14 mouse cellular contexts compared by ENCODE assay signal in the genomic region with DNA sequence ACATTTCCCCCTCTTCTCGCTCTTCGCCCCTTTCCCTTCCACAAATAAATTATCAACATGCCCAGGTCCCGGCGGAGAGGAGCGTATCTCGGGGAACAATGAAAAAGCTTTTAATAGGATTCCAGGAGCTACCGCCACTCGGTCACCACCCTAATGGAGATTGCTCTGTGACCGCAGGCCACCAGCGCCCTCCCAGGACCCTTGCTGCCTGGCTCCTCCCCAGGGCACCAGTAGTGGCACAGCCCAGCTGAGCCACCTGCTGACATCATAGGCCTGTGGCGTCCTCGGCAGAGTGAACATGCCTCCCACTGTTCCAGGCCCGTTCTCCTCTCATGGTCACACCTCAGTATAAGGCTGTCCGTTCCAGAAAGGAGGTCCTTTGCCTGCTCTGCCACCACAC. TPM values are rescaled to one million over a fixed set of nuclear protein-coding genes. Genes with fewer than 3 reads are reported as not detected.
A peak's percentile ranks its signal among the peaks of the same experiment; 100 is the strongest.
DNase-seq lines count a peak whose midpoint lies in the region; ATAC-seq and TF ChIP-seq lines count a peak whose summit lies in the region.
"Had no signal": no experiment of that assay in that cellular context is flagged by ENCODE, and none has a peak within 500 bp of the region (broad histone marks: within the 10 kb centered on the region; RNA-seq: fewer than 3 reads in every experiment).

No protein-coding gene starts in this region.

- no peak overlapping the region for H3K4me2 ChIP-seq in midbrain, embryonic 11.5 days
- H3K4me2 ChIP-seq in forebrain, postnatal 0 days (ENCODE audit: low read depth) = no peak overlapping the region
- H3K4me2 ChIP-seq in midbrain, embryonic 13.5 days (replicated peaks) = peak overlapping the region; percentile 25; the same call in 1 of the 2 replicates
- H3K4me2 ChIP-seq: limb, embryonic 12.5 days; lung, embryonic 15.5 days had no signal

- H3K36me3 ChIP-seq in midbrain, embryonic 10.5 days = no peaks in the 10 kb centered on the region
- no peaks in the 10 kb centered on the region for H3K36me3 ChIP-seq in midbrain, embryonic 11.5 days (ENCODE audit: control insufficient read depth, insufficient read depth, low read length)
- no peaks in the 10 kb centered on the region for H3K36me3 ChIP-seq in forebrain, postnatal 0 days (ENCODE audit: insufficient read depth)
- H3K36me3 ChIP-seq in midbrain, embryonic 13.5 days = no peaks in the 10 kb centered on the region
- H3K36me3 ChIP-seq: limb, embryonic 12.5 days; lung, embryonic 15.5 days had no signal

- H3K27ac ChIP-seq in midbrain, embryonic 10.5 days (replicated peaks) = peak overlapping the region; percentile 77
- no peak overlapping the region for H3K27ac ChIP-seq in midbrain, embryonic 11.5 days (ENCODE audit: low read depth, low read length)
- H3K27ac ChIP-seq in forebrain, postnatal 0 days (ENCODE audit: low read depth, low read length) = no peak overlapping the region
- H3K27ac ChIP-seq in midbrain, embryonic 13.5 days = peak overlapping the region; percentile 42; the same call in 1 of the 2 replicates
- H3K27ac ChIP-seq: layer of hippocampus, adult 2 months; limb, embryonic 12.5 days; lung, embryonic 15.5 days had no signal

- 16% methylated on average over 14 of the region's 14 CpGs for WGBS in midbrain, embryonic 10.5 days
- whole genome bisulfite sequencing in midbrain, embryonic 11.5 days = 15% methylated on average over 14 of the region's 14 CpGs
- WGBS in forebrain, postnatal 0 days = 23% methylated on average over 14 of the region's 14 CpGs
- 9% methylated on average over 14 of the region's 14 CpGs for WGBS in midbrain, embryonic 13.5 days

- H3K27me3 ChIP-seq in midbrain, embryonic 10.5 days (ENCODE audit: low read depth, poor library complexity, severe bottlenecking) = peaks cover 94% of the 10 kb centered on the region
- peaks cover 13% of the 10 kb centered on the region; the same call in 1 of the 2 replicates for H3K27me3 ChIP-seq in midbrain, embryonic 11.5 days (ENCODE audit: control insufficient read depth, insufficient read depth, low read length)
- no peaks in the 10 kb centered on the region for H3K27me3 ChIP-seq in forebrain, postnatal 0 days (ENCODE audit: insufficient read depth, low read length)
- peaks cover 45% of the 10 kb centered on the region for H3K27me3 ChIP-seq in midbrain, embryonic 13.5 days

- H3K4me1 ChIP-seq in midbrain, embryonic 10.5 days = peaks cover 88% of the 10 kb centered on the region
- peaks cover 48% of the 10 kb centered on the region for H3K4me1 ChIP-seq in midbrain, embryonic 11.5 days (ENCODE audit: control insufficient read depth, insufficient read depth, low read length)
- H3K4me1 ChIP-seq in forebrain, postnatal 0 days (ENCODE audit: insufficient read depth) = peaks cover 15% of the 10 kb centered on the region
- peaks cover 68% of the 10 kb centered on the region for H3K4me1 ChIP-seq in midbrain, embryonic 13.5 days (replicated peaks)

- no peaks in the 10 kb centered on the region; the same call in 1 of the 2 replicates for H3K9me3 ChIP-seq in midbrain, embryonic 10.5 days (replicated peaks)
- no peaks in the 10 kb centered on the region for H3K9me3 ChIP-seq in midbrain, embryonic 11.5 days (ENCODE audit: control insufficient read depth, low read length)
- no peaks in the 10 kb centered on the region for H3K9me3 ChIP-seq in forebrain, postnatal 0 days (ENCODE audit: low read length)
- H3K9me3 ChIP-seq in midbrain, embryonic 13.5 days = no peaks in the 10 kb centered on the region
- H3K9me3 ChIP-seq: limb, embryonic 12.5 days; lung, embryonic 15.5 days had no signal

- no peak for ATAC-seq in midbrain, embryonic 11.5 days (ENCODE audit: low FRiP score)
- ATAC-seq in forebrain, postnatal 0 days = no peak
- ATAC-seq in midbrain, embryonic 13.5 days = 0 out of 2 replicates have a peak, but pooled peaks have one; percentile 20

- peak overlapping the region; percentile 18 for H3K4me3 ChIP-seq in midbrain, embryonic 10.5 days
- no peak overlapping the region for H3K4me3 ChIP-seq in midbrain, embryonic 11.5 days (ENCODE audit: low read depth, low read length)
- H3K4me3 ChIP-seq in forebrain, postnatal 0 days (ENCODE audit: low read depth, low read length) = no peak overlapping the region
- H3K4me3 ChIP-seq in midbrain, embryonic 13.5 days (replicated peaks) = no peak overlapping the region
- H3K4me3 ChIP-seq: layer of hippocampus, adult 2 months; limb, embryonic 12.5 days; lung, embryonic 15.5 days had no signal

- no peak for DNase-seq in midbrain, embryonic 10.5 days (ENCODE audit: low spot score)
- no peak for DNase-seq in midbrain, embryonic 11.5 days (ENCODE audit: low spot score, missing footprints)
- no peak for DNase-seq in forebrain, postnatal 0 days
- DNase-seq in lung, postnatal 4 days = no peak
- DNase-seq in cerebellum, postnatal 36 days = no peak
- DNase-seq in left cerebral cortex, adult 8-10 months (ENCODE audit: low spot score in 2 of 2) = no peak
- DNase-seq: embryo, embryonic 11 days; heart, postnatal 10 days; right cerebral cortex, postnatal 25 days; thymus, adult 18-20 months had no signal

- H3K9ac ChIP-seq in midbrain, embryonic 11.5 days (ENCODE audit: low read length) = no peak overlapping the region
- 0 out of 2 replicates have a peak overlapping the region, but pooled peaks have one; percentile 10 for H3K9ac ChIP-seq in forebrain, postnatal 0 days
- peak overlapping the region; percentile 50 for H3K9ac ChIP-seq in midbrain, embryonic 13.5 days (replicated peaks)
- H3K9ac ChIP-seq: limb, embryonic 12.5 days; lung, embryonic 15.5 days had no signal

- TF ChIP-seq CTCF in forebrain, postnatal 0 days (IDR thresholded peaks at IDR 0.05; ENCODE audit: low read depth) = no peak

RNA-seq across cellular contexts. Expression of a gene that starts 48.4 kb away (rescaled TPM):
- polyA plus RNA-seq in midbrain, embryonic 10.5 days (2016; fragmentation: Nextera tagmentation; extraction: Ambion mirVana) = 274 and 293 TPM in 2 replicates
- polyA plus RNA-seq in midbrain, embryonic 11.5 days (2014; fragmentation: Nextera tagmentation; extraction: Ambion mirVana) = 241 and 252 TPM in 2 replicates
- 248 and 252 TPM in 2 replicates for total RNA-seq in forebrain, postnatal 0 days (2014; rRNA removed)
- polyA plus RNA-seq in forebrain, postnatal 0 days (2015; fragmentation: Nextera tagmentation; extraction: Ambion mirVana) = 286 and 290 TPM in 2 replicates
- 247 and 260 TPM in 2 replicates for polyA plus RNA-seq in midbrain, embryonic 13.5 days (2015; fragmentation: Nextera tagmentation; extraction: Ambion mirVana)
- total RNA-seq in left cerebral cortex, adult 8-10 months (2022) = 100 to 1,000 TPM; 267 to 296 (median 278) TPM

RNA-seq across cellular contexts. Expression of a gene that starts 52.2 kb away (rescaled TPM):
- 6.0 and 7.5 TPM in 2 replicates for polyA plus RNA-seq in midbrain, embryonic 10.5 days (2016; fragmentation: Nextera tagmentation; extraction: Ambion mirVana)
- polyA plus RNA-seq in midbrain, embryonic 11.5 days (2014; fragmentation: Nextera tagmentation; extraction: Ambion mirVana) = 7.5 and 8.2 TPM in 2 replicates
- total RNA-seq in forebrain, postnatal 0 days (2014; rRNA removed) = 8.1 and 8.8 TPM in 2 replicates
- polyA plus RNA-seq in forebrain, postnatal 0 days (2015; fragmentation: Nextera tagmentation; extraction: Ambion mirVana) = 6.7 and 11.3 TPM in 2 replicates
- polyA plus RNA-seq in midbrain, embryonic 13.5 days (2015; fragmentation: Nextera tagmentation; extraction: Ambion mirVana) = 8.3 and 9.2 TPM in 2 replicates
- total RNA-seq in left cerebral cortex, adult 8-10 months (2022) = 10 to 100 TPM; 35.6 to 42.2 (median 39.1) TPM

RNA-seq across cellular contexts. Expression of a gene that starts 59.7 kb away (rescaled TPM):
- polyA plus RNA-seq in midbrain, embryonic 10.5 days (2016; fragmentation: Nextera tagmentation; extraction: Ambion mirVana) = 895 and 900 TPM in 2 replicates
- 730 and 757 TPM in 2 replicates for polyA plus RNA-seq in midbrain, embryonic 11.5 days (2014; fragmentation: Nextera tagmentation; extraction: Ambion mirVana)
- 735 and 828 TPM in 2 replicates for total RNA-seq in forebrain, postnatal 0 days (2014; rRNA removed)
- polyA plus RNA-seq in forebrain, postnatal 0 days (2015; fragmentation: Nextera tagmentation; extraction: Ambion mirVana) = 1,247 and 1,523 TPM in 2 replicates
- 750 and 771 TPM in 2 replicates for polyA plus RNA-seq in midbrain, embryonic 13.5 days (2015; fragmentation: Nextera tagmentation; extraction: Ambion mirVana)
- total RNA-seq in left cerebral cortex, adult 8-10 months (2022) = 1,000 to 10,000 TPM; 1,021 to 1,102 (median 1,060) TPM

Comparison
In these comparisons a context has a peak if more than half of its experiments do, and no peak if none do; other contexts are left out.
1. H3K27ac ChIP-seq: peak in midbrain, embryonic 10.5 days (single experiment) and midbrain, embryonic 13.5 days (single experiment); none in midbrain, embryonic 11.5 days (single experiment) and forebrain, postnatal 0 days (single experiment).